Mouse (Mus musculus) kidney, embryonic 16.5 days (tissue): ENCODE measurements around the gene Crtc3. TPM values are rescaled to one million over a fixed set of nuclear protein-coding genes. Genes with fewer than 3 reads are reported as not detected.

ENCODE experiments used
- ATAC-seq: fragments of 200-750 bp; cut with Nextera tagmentation; 2 replicates; pipeline ENCODE4 v1.8.0; 2017; ENCODE audit warnings: moderate TSS enrichment; ENCODE audit not compliant: low FRiP score, low TSS enrichment
- H3K27ac ChIP-seq: fragments of 300-500 bp; sonication (generic); 2 replicates; pipeline ENCODE4 v1.5.1; 2014; ENCODE audit warnings: low read length
- H3K27me3 ChIP-seq: fragments of 300-500 bp; sonication (generic); 2 replicates; pipeline ENCODE4 v1.6.1; 2014; ENCODE audit warnings: low read length, control low read depth, mixed read lengths; ENCODE audit not compliant: insufficient read depth
- H3K36me3 ChIP-seq: fragments of 300-500 bp; sonication (generic); 2 replicates; pipeline ENCODE4 v1.6.1; 2014; ENCODE audit warnings: low read length, control low read depth, mixed read lengths; ENCODE audit not compliant: insufficient read depth
- H3K4me1 ChIP-seq: fragments of 300-500 bp; sonication (generic); 2 replicates; pipeline ENCODE4 v1.6.1; 2014; ENCODE audit warnings: low read length, control low read depth, mixed read lengths; ENCODE audit not compliant: insufficient read depth
- H3K4me2 ChIP-seq: fragments of 300-500 bp; sonication (generic); replicated peaks from 2 replicates; pipeline ENCODE4 v1.6.1; 2014; ENCODE audit warnings: low read depth, low read length
- H3K4me3 ChIP-seq: fragments of 300-500 bp; sonication (generic); 2 replicates; pipeline ENCODE4 v1.5.1; 2014; ENCODE audit warnings: mild to moderate bottlenecking, low read length
- H3K9ac ChIP-seq: fragments of 300-500 bp; sonication (generic); replicated peaks from 2 replicates; pipeline ENCODE4 v1.6.1; 2014; ENCODE audit warnings: low read length
- H3K9me3 ChIP-seq: fragments of 300-500 bp; sonication (generic); 2 replicates; pipeline ENCODE4 v1.6.1; 2016; ENCODE audit warnings: low read length, control low read depth
- WGBS: fragments of 180-500 bp; shearing (Covaris S2); extraction: QIAGEN DNeasy Blood & Tissue Kit; methylation state at CpG from one replicate; pipeline ENCODE4 v1.1.7; 2014; 5-methylcytosine and 5-hydroxymethylcytosine counted together
- polyA plus RNA-seq: library from polyadenylated mRNA; unstranded; fragments of >200 nt; fragmentation: Nextera tagmentation; extraction: Ambion mirVana; gene quantifications from 2 replicates; pipeline ENCODE4 v1.2.1, GENCODE M21; 2015

Gene Crtc3
- polyA plus RNA-seq, 1 experiment from 2014 or later, result 18.5 TPM

DNA sequence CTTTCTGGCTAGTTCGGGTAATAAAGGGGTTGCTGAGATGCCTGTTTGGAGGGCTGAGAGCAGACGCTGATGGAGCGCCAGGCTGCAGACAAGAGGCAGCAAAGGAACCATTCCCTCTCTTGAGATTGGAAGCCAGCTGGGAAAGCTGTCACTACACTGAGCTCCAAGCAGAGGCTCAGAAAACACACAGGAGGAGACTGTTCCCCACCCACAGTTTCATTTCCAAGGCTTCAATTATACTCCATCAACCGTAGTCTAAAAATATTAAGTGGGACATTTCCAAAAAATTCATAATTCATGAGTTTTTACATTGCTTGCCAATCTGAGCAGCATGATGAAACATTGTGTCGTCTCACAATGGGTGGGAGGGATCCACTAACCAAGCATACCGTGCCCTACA lies 2.5 kb upstream of the Crtc3 start:
- Histone ChIP-seq H3K27me3 (no peaks in the 10 kb centered on the region), H3K4me1 (peaks cover 16% of the 10 kb centered on the region), H3K4me2 (no peak overlapping the region), H3K4me3 (no peak overlapping the region), H3K9me3 (no peaks in the 10 kb centered on the region), H3K27ac (no peak overlapping the region), H3K36me3 (no peaks in the 10 kb centered on the region), H3K9ac (no peak overlapping the region)
- no peak for ATAC-seq
- WGBS, result 71% methylated on average over 6 of the region's 6 CpGs

DNA sequence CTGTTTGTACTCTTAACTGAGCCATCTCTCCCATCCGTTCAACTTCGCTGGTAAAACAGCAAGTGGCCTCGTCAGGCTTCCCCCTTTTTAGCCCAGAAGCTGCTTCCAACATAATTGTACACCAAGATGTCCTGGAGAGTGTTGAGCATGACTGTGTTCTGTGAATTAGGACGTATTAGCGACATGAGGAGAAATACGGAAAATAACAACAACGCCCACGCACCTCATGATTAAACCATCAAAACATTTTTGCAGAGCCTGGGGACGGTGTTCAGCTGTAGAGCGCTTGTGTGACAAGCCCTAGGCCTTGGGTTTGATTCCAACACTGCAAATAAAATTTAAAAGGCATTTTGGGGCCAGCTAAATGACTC lies 529 bp upstream of the Crtc3 start:
- Histone ChIP-seq H3K4me1 (peaks cover 16% of the 10 kb centered on the region), H3K36me3 (no peaks in the 10 kb centered on the region), H3K4me2 (peak overlapping the region; percentile 81), H3K27ac (peak overlapping the region; percentile 97), H3K27me3 (no peaks in the 10 kb centered on the region), H3K9ac (peak overlapping the region; percentile 97), H3K9me3 (no peaks in the 10 kb centered on the region), H3K4me3 (peak overlapping the region; percentile 89)
- WGBS, result 18% methylated on average over 10 of the region's 10 CpGs
- no peak for ATAC-seq

DNA sequence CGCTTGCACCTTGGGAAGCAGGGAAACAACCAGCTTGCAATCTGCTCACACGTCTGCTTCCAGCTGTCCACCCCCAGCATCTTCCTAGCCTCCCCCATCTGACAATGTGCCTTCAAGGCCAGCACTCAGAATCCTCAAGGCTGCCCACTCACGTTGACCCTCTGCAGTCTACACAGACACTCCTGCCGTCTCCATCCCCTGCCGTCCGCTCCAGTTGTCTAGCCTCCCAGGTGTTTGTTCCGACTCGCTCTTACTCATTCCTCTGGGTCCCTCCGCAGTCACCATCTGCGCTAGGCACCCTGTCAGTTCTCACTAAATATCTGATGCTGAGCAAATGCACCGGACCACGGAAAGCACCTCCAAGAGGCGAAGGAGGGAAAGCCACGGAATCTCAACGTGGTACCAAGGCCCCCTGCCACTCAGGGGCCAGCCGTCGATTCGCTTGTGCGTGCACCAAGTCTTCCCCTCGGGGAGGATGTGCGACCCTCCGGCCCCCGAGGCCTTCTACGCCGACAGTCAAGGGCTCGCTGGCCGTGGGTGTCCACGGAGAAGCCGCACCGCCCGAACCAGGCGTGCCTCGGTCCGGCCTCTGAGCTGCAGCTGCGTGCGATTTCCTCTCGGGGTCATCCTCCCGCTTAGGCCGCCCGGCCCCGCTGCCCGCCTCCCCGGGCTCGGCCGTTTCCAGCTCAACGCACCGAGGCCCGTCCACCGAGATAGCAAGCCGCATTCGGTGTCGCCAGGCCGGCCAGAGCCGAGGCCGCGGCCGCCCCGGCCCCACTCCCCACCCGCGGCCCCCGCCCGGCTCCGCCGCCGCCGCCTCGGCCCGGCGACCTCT lies 739 bp downstream of the Crtc3 start:
- Histone ChIP-seq H3K27me3 (no peaks in the 10 kb centered on the region), H3K9ac (peak overlapping the region; percentile 97), H3K4me1 (peaks cover 16% of the 10 kb centered on the region), H3K4me3 (peak overlapping the region; percentile 89), H3K36me3 (no peaks in the 10 kb centered on the region), H3K9me3 (no peaks in the 10 kb centered on the region), H3K4me2 (peak overlapping the region; percentile 81), H3K27ac (peak overlapping the region; percentile 97)
- 1% methylated on average over 54 of the region's 69 CpGs for WGBS
- ATAC-seq, result peak; percentile 72

DNA sequence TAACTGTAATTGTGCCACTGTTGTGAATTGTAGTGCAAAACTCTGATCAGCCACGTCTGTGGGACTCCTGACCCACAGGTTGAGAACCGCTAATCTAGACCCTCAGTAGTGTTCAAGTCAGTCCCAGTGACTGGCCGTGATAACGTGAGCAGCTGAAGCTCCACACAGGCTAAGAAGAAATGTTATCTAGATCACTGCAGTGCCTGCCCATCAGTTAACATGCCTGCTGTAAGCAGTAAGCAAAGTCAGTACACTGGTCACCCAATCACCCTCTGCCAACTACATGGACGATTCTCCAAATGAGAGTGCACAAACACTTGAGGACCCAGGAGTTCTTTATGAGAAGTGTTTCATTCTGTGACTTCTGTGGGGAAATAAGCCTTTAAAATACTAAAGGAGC lies 3.0 kb downstream of the Crtc3 start:
- no peak for ATAC-seq
- Histone ChIP-seq H3K36me3 (no peaks in the 10 kb centered on the region), H3K4me3 (no peak overlapping the region), H3K4me2 (no peak overlapping the region), H3K9me3 (no peaks in the 10 kb centered on the region), H3K9ac (no peak overlapping the region), H3K27me3 (no peaks in the 10 kb centered on the region), H3K4me1 (peaks cover 20% of the 10 kb centered on the region), H3K27ac (no peak overlapping the region)
- 72% methylated on average over 5 of the region's 5 CpGs for WGBS

DNA sequence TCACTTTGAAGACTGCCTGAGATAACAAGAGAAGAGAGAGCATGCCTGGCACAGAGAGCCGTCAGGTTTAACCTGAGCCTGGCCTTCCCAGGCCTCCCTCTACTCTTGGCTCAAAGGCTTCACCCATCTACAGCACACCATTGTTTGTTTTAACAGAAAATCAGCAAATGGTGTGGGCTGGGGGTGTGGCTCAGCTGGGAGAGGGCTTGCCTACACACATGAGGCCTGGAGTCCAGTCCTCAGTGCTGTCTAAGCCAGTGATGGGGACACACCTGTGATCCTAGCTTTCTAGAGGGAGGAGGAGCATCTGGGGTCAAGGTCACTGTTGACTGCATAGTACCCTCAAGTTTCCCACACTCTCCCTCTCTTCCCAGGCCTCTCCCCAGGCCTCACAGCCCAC lies 6.0 kb downstream of the Crtc3 start:
- 57% methylated on average over 1 of the region's 1 CpGs for WGBS
- no peak overlapping the region for H3K4me3 ChIP-seq
- no peaks in the 10 kb centered on the region for H3K36me3 ChIP-seq
- H3K27ac ChIP-seq, result no peak overlapping the region
- no peak for ATAC-seq
- no peak overlapping the region for H3K9ac ChIP-seq
- no peaks in the 10 kb centered on the region for H3K9me3 ChIP-seq
- no peak overlapping the region for H3K4me2 ChIP-seq
- no peaks in the 10 kb centered on the region for H3K27me3 ChIP-seq
- H3K4me1 ChIP-seq, result peaks cover 20% of the 10 kb centered on the region

DNA sequence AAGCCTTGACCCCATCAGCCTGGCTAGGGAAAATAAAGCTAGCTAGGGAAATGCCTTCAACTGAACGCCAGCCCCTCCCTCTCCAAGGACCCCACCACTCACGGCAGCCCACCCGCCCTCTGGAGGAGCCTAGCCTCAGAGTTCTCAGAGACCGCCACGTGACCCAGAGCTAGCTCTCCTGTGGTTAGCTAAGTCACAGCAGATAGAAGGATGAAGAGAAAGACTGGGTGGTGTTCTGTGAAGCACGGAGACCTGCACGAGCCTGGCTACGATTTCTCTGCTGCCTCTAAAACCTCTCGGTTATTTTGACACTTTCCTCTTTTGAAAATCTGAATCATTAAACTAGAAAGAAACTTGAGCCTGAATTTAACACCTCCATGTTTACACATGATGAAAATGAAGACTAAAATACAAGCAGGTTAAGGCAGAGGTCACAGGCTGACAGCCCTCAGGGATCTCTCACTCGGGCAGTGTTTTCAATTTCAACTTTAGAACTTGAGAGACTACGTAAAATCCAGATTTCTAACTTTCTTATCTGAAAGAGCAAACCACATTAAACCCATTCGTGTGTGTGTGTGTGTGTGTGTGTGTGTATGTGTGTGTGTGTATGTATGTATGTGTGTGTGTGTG lies 8.3 kb downstream of the Crtc3 start:
- Histone ChIP-seq H3K36me3 (no peaks in the 10 kb centered on the region), H3K9me3 (no peaks in the 10 kb centered on the region), H3K27ac (no peak overlapping the region), H3K4me2 (peak overlapping the region; percentile 29; the same call in 1 of the 2 replicates), H3K27me3 (no peaks in the 10 kb centered on the region), H3K4me3 (no peak overlapping the region), H3K4me1 (peaks cover 12% of the 10 kb centered on the region), H3K9ac (peak overlapping the region; percentile 15; the same call in 1 of the 2 replicates)
- ATAC-seq, result peak; percentile 69; the same call in 1 of the 2 replicates
- 18% methylated on average over 12 of the region's 12 CpGs for WGBS

DNA sequence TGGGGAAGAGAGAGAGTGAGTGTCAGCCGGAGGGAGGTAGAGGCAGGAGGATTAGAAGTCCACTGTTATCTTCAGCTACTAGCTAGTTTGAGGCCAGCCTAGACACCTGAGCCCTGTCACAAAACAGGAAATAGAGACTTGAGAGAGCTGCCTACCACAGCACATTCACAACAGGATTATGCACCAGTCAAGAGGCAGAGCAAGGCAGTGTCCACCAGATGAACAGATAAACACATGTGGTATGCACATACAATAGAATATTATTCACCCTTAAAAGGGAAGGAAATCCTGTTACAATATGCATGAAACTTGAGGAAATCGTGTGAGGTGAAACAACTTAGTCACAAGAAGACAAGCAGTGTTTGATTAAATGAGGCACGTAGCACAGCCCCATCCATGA lies 16.4 kb downstream of the Crtc3 start:
- 74% methylated on average over 3 of the region's 3 CpGs for WGBS
- ATAC-seq, result no peak

DNA sequence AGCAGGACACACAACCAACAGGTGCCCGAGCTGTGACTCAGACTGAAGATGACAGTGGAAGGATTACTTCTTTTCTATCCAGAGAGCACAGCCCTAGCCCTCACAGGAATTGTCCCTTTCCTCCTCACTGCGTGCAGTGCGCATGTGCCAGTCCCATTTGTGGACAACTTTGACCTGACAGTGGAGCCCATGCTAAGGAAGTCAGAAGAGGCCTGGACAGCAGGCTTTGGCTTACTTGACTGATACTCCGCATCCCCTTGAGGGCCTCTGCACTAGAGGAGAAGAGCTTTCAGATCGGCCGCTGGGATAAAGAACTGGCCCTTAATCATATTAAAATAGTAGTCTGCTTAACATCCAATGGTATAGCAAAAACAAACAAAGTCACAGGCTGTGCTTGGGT lies 17.8 kb downstream of the Crtc3 start:
- Histone ChIP-seq H3K4me2 (no peak overlapping the region), H3K27ac (no peak overlapping the region), H3K9ac (no peak overlapping the region), H3K27me3 (no peaks in the 10 kb centered on the region), H3K9me3 (no peaks in the 10 kb centered on the region), H3K4me1 (peaks cover 18% of the 10 kb centered on the region), H3K4me3 (no peak overlapping the region), H3K36me3 (no peaks in the 10 kb centered on the region)
- WGBS, result 91% methylated on average over 6 of the region's 6 CpGs
- no peak for ATAC-seq

More for the DNA sequence above, 16.4 kb downstream of the Crtc3 start:
- H3K4me2 ChIP-seq, result no peak overlapping the region
- no peak overlapping the region for H3K27ac ChIP-seq
- H3K4me1 ChIP-seq, result peaks cover 5% of the 10 kb centered on the region
- no peaks in the 10 kb centered on the region for H3K9me3 ChIP-seq
- H3K9ac ChIP-seq, result no peak overlapping the region
- no peaks in the 10 kb centered on the region for H3K36me3 ChIP-seq
- H3K4me3 ChIP-seq, result no peak overlapping the region
- no peaks in the 10 kb centered on the region for H3K27me3 ChIP-seq

DNA sequence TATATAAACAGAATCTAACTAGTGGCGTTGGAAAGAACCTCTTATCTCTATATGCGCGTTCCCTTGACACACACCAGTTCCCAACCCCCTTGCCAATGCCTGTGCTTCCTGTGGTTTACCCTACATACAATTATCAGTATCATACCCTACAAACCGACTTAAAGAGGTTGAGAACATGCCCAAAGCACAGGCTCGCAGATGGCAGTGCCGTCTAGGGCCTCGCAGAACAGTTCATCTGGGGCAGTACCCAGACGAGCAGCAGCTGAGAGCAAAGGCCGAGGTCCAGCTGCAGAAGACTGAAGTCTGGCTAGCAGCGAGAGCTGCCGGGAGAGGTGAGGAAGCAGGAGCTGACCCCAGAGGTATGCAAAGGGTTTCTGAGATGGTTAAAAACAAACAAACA lies 21.5 kb downstream of the Crtc3 start:
- 47% methylated on average over 11 of the region's 11 CpGs for WGBS
- ATAC-seq, result 0 out of 2 replicates have a peak, but pooled peaks have one; percentile 40
- H3K9ac ChIP-seq, result no peak overlapping the region

More for the DNA sequence above, 21.5 kb downstream of the Crtc3 start:
- H3K4me1 ChIP-seq, result peaks cover 24% of the 10 kb centered on the region
- H3K4me3 ChIP-seq, result no peak overlapping the region
- H3K27ac ChIP-seq, result peak overlapping the region; percentile 68
- no peak overlapping the region for H3K4me2 ChIP-seq
- 0 out of 2 replicates have a peak, but pooled peaks cover 2% of the 10 kb centered on the region for H3K36me3 ChIP-seq
- H3K9me3 ChIP-seq, result no peaks in the 10 kb centered on the region
- no peaks in the 10 kb centered on the region for H3K27me3 ChIP-seq
